Mouse (Mus musculus) natural killer cell, adult 2 months (primary cell): Measurements from ENCODE around the gene Map1b.

Experiments used
- DNase-seq, 2 experiments: peaks; one replicate each; pipeline ENCODE4 v3.0.0; 2022; ENCODE audit warnings: low spot score in 2 of 2

The Map1b gene

DNA sequence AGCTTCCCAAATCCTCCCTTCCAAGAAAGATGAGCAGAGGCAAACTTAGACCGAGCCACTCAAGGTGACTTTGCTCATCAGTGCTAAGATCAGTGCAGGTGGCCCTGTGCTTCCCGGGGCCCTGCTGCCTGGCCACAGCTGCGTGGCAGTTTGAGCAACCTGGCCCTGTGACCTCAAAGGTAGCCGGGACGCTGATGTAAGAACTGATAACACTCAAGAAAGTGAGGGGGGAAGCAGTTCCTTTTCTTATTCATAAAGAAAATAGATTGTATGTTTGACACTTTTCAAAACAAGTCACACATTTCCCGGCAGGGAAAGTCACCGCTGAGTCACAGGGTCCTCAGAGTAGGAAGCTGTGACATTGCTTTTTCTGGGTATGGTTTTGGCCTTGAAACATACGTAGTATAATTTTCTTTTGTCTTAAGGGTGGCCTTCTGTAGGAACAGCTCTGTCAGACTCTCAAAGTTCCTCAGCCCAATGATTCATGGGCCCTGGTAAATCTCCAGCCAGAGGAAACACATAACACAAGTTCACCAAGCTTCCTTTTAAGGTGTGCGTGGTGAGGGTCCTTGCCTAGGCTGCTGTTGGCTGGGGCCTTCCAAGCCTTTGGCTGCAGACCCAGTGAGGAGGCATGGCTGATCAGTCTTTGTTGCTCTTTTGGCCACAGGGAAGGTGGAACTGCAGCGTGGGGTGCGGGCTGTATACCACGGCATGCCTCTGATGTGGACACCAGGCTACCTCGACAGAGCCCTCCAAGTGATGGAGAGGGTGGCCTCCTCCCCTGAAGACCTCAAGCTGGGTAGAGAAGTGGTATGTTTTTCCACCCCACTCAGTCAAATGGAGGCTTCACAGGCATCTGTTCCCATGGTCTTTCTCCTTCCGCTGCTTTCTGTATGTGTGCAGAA is 105.5 kb downstream of the Map1b start:
- DNase-seq = no peak

GRCm38 (mm10) chr13:99409216-99409615 is 107.1 kb downstream of the Map1b start:
- no peak for DNase-seq

DNA sequence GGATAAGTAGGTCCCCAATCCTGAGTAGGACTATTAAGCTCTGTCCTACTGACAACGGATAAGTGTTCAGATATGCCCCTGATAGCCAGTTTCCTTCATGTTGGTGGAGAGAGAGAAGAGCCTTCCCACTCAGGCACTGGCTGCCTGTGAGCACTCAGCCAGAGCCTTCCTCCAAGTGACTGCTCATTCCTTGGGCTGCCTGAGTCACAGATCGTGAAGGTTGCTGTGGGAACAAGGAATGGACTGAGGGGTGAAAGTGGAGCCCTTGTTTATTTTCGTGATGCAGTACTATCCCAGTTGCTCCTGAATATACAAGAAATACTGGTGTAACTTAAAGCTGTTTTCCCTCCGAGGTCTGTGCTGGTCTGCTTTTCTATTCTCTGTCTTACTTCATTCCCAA is 117.0 kb downstream of the Map1b start:
- no peak for DNase-seq

GRCm38 (mm10) chr13:99398149-99398701 is 118.1 kb downstream of the Map1b start:
- DNase-seq = no peak

GRCm38 (mm10) chr13:99397228-99397627 is 119.1 kb downstream of the Map1b start:
- no peak for DNase-seq

GRCm38 (mm10) chr13:99395531-99395930 is 120.8 kb downstream of the Map1b start:
- no peak for DNase-seq

DNA sequence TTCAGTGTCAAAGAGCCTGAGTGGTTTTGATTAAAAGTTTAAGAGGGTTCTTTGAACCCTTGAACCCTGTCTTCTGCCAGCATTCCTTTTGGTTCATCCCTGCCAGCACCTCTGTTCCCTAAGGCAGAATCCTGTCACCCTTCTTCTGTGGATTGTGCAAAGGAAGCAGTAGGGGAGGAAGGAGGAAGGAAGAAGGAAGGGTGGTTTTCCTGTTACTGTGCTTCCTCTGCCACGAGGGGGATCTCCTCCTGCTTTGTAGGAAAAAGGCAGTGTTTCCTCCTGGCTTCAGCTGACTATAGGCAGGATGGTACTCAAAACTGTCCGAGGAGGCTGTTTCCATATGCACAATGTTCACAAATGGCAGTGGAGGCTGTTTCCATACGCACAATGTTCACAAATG is 121.6 kb downstream of the Map1b start:
- DNase-seq = no peak

GRCm38 (mm10) chr13:99393128-99393527 is 123.2 kb downstream of the Map1b start:
- no peak for DNase-seq

DNA sequence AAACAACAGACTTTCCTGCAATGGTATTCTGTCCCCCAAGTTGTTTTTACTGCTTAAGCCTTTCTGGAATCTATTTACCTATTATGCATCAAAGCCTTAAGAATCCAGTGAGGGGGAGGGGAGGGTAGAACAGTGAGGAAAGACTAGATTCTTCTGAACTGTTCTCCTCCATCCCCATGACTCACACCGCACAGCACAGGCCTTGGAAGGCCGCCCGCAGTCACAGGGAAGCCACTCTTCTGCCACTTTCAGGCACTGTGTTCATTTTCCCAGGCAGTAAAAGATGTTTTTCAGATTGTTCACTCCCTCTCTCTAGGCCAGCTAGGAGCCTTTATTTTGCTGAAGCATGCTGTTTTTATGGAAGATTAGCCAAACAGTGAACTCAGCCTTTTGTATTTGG is 124.9 kb downstream of the Map1b start:
- DNase-seq = no peak

- no peak for DNase-seq
Measured at GRCm38 (mm10) chr13:99387901-99388811, 128.2 kb downstream of the Map1b start.

GRCm38 (mm10) chr13:99386341-99386740 is 130.0 kb downstream of the Map1b start:
- no peak for DNase-seq

- DNase-seq = no peak
Measured at GRCm38 (mm10) chr13:99385911-99386310, 130.4 kb downstream of the Map1b start.

DNA sequence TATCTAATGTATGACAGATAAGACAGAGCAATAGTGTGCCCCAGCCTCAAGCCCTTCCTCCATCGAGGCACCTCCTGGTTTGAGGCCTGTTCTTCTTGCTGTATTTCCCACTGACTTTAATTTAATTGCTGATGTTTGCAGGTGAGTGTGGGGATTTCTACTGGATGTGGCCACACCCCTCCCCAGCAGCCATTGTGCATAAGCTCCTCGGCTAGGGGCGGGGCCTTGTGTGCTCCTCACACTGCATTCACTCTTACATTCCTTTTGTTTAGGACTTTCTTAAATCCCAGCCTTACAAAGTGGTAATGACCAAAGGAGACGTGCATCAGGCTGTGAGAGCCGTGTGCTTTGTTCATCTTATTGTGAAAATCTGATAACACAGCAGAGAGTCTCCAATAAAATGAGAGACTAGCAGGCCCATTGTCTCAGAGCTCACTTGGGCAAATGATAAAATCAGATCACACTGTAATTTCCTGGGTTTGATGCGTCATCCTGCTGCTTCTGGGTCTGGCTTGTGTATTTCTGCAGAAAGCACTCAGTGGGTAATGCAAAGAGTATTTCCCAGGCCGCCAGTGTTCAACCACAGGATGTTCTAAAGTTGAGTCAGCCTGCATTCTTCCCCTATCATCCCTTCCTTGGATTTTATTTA is 131.7 kb downstream of the Map1b start:
- DNase-seq = no peak

GRCm38 (mm10) chr13:99382373-99382772 is 134.0 kb downstream of the Map1b start:
- no peak for DNase-seq

- DNase-seq = no peak
Measured at GRCm38 (mm10) chr13:99378223-99378622, 138.1 kb downstream of the Map1b start.

DNA sequence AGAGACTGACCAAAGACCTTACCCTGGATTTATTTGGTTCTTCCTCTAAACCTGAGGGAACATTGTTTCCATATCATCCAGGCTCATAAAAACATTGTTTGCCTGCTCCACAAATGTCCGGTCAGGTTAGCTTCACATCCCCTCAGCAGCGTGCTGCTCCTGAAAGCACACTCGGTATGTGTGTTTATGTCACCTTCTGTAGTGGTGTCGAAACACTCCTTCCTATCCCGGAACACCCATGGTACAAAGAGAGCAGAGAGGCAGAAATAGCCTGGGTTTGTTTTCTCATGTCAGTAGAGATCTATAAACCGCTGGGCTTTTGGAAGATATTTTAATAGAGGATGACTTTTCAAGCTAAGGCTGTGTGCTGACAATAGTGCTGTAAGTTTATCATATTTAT is 139.3 kb downstream of the Map1b start:
- no peak for DNase-seq

- DNase-seq = peak in 1 of 2 experiments; percentile 21
Measured at GRCm38 (mm10) chr13:99375550-99375949, 140.8 kb downstream of the Map1b start.

GRCm38 (mm10) chr13:99374191-99374590 is 142.1 kb downstream of the Map1b start:
- no peak for DNase-seq

DNA sequence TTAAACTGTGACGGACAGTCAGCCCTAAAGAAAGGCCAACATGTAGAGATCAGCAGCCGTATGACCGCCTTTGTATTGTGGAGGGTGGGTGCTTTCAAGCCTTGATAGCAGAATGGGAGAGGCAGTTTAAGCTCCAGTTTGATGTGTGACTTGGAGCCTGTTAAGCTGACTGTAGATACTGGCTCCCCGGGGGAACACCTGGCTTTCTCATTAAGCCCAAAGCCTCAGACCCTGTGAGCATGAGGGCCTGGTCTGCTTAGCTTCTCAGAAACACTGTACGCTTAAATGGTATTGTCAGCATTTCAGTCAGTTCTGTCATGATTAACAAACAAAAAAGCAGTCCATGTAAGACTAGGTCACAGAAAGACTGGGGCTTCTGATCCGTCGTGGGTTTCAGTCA is 142.7 kb downstream of the Map1b start:
- DNase-seq = no peak
